Mouse (Mus musculus): ENCODE measurements at regions not wholly inside any gene's neighbourhood (a gene's known extent, or its start where the extent isn't known, plus 50 kb on each side); places are given as distances from the start of the nearest gene placed in this dataset.

- TF ChIP-seq CTCF (IDR thresholded peaks at IDR 0.05; ENCODE audit: borderline replicate concordance, extremely low read depth, insufficient read depth, insufficient read length) (no peak), POLR2A (IDR thresholded peaks at IDR 0.05; ENCODE audit: borderline replicate concordance, extremely low read depth, insufficient read depth, insufficient read length, poor library complexity, severe bottlenecking) (no peak)
These were observed 155.5 kb downstream of the Tbx18 start for GRCm38 (mm10) chr9:87575591-87575990.
